Mouse (Mus musculus): ENCODE measurements around the gene Srpk2.
"Not testable (repeated sequence)": the region's sequence is repeated elsewhere in the genome, so short reads cannot be mapped to it uniquely, and the experiment has no call there.

Srpk2 gene

GRCm38 (mm10) chr5:23561227-23561626 lies 123.2 kb downstream of the Srpk2 start:
- no peak for DNase-seq (ENCODE audit: low spot score)

- no peak for DNase-seq (ENCODE audit: low spot score)
These were observed 124.2 kb downstream of the Srpk2 start for GRCm38 (mm10) chr5:23560171-23560570.

GRCm38 (mm10) chr5:23556007-23556770 lies 128.2 kb downstream of the Srpk2 start:
- DNase-seq (ENCODE audit: low spot score) = peak; percentile 59

GRCm38 (mm10) chr5:23553338-23553737 lies 131.1 kb downstream of the Srpk2 start:
- DNase-seq (ENCODE audit: low spot score) = not testable (repeated sequence)

- no peak for DNase-seq (ENCODE audit: low spot score)
These were observed 132.7 kb downstream of the Srpk2 start for GRCm38 (mm10) chr5:23551687-23552086.

GRCm38 (mm10) chr5:23535692-23536091 lies 148.7 kb downstream of the Srpk2 start:
- DNase-seq (ENCODE audit: low spot score) = no peak

- DNase-seq (ENCODE audit: low spot score) = no peak
These were observed 152.8 kb downstream of the Srpk2 start for GRCm38 (mm10) chr5:23531541-23532096.

GRCm38 (mm10) chr5:23531100-23531499 lies 153.3 kb downstream of the Srpk2 start:
- DNase-seq (ENCODE audit: low spot score) = no peak

GRCm38 (mm10) chr5:23524621-23525020 lies 159.8 kb downstream of the Srpk2 start:
- no peak for DNase-seq (ENCODE audit: low spot score)

- no peak for DNase-seq (ENCODE audit: low spot score)
These were observed 160.5 kb downstream of the Srpk2 start for GRCm38 (mm10) chr5:23523936-23524335.

GRCm38 (mm10) chr5:23521645-23522044 lies 162.8 kb downstream of the Srpk2 start:
- no peak for DNase-seq (ENCODE audit: low spot score)

- DNase-seq (ENCODE audit: low spot score) = no peak
These were observed 164.7 kb downstream of the Srpk2 start for GRCm38 (mm10) chr5:23519679-23520078.

- DNase-seq (ENCODE audit: low spot score) = no peak
These were observed 165.7 kb downstream of the Srpk2 start for GRCm38 (mm10) chr5:23518673-23519072.

GRCm38 (mm10) chr5:23517839-23518238 lies 166.6 kb downstream of the Srpk2 start:
- no peak for DNase-seq (ENCODE audit: low spot score)

GRCm38 (mm10) chr5:23516962-23517361 lies 167.5 kb downstream of the Srpk2 start:
- DNase-seq (ENCODE audit: low spot score) = no peak

- DNase-seq (ENCODE audit: low spot score) = no peak
These were observed 169.4 kb downstream of the Srpk2 start for GRCm38 (mm10) chr5:23515038-23515437.

GRCm38 (mm10) chr5:23513468-23513867 lies 170.9 kb downstream of the Srpk2 start:
- no peak for DNase-seq (ENCODE audit: low spot score)

GRCm38 (mm10) chr5:23512556-23512955 lies 171.9 kb downstream of the Srpk2 start:
- DNase-seq (ENCODE audit: low spot score) = no peak

- no peak for DNase-seq (ENCODE audit: low spot score)
These were observed 173.0 kb downstream of the Srpk2 start for GRCm38 (mm10) chr5:23511456-23511855.

GRCm38 (mm10) chr5:23508630-23509029 lies 175.8 kb downstream of the Srpk2 start:
- DNase-seq (ENCODE audit: low spot score) = no peak

GRCm38 (mm10) chr5:23507210-23507609 lies 177.2 kb downstream of the Srpk2 start:
- no peak for DNase-seq (ENCODE audit: low spot score)

- DNase-seq (ENCODE audit: low spot score) = no peak
These were observed 178.8 kb downstream of the Srpk2 start for GRCm38 (mm10) chr5:23505578-23505977.

GRCm38 (mm10) chr5:23502317-23502937 lies 182.0 kb downstream of the Srpk2 start:
- DNase-seq (ENCODE audit: low spot score) = no peak

Data from yolk sac, embryonic 10.5 days (tissue).